Mouse (Mus musculus) T-cell, adult 66 days (primary cell): ENCODE data around the gene Gm436. TPM values are rescaled to one million over a fixed set of nuclear protein-coding genes. Genes with fewer than 3 reads are reported as not detected.

Experiments used
- total RNA-seq, 2 experiments: library from RNA; stranded (reverse); gene quantifications; 3 replicates in 1 of 2; 4 replicates in 1 of 2; pipeline ENCODE4 v1.2.4; 2023

Gene Gm436
- total RNA-seq = not detected

GRCm38 (mm10) chr4:144686268-144686667, at the start of gene Gm436:
TSS of gene Gm436 (minus strand) at chr4:144686368.

GRCm38 (mm10) chr4:144721304-144721703, 35.1 kb upstream of the Gm436 start, which contains the start of gene Gm13178:
TSS of gene Gm13178 (minus strand) at chr4:144721404.

Other genes with a start within 250 kb of the Gm436 start
- not detected for gene 1700012P22Rik, start 247.6 kb downstream of the Gm436 start, total RNA-seq
- gene Gm9944, start 233.1 kb downstream of the Gm436 start, total RNA-seq = not detected
- gene Aadacl3, start 222.6 kb downstream of the Gm436 start, total RNA-seq = not detected
- not detected for gene 9430007A20Rik, start 166.5 kb downstream of the Gm436 start, total RNA-seq
- gene Gm13124, start 121.2 kb downstream of the Gm436 start, total RNA-seq = not detected
- not detected for gene Aadacl4, start 72.7 kb downstream of the Gm436 start, total RNA-seq
- not detected for gene Gm13178, start 35.0 kb upstream of the Gm436 start, total RNA-seq
- not detected for gene Gm438, start 100.2 kb upstream of the Gm436 start, total RNA-seq
- gene Dhrs3, start 206.5 kb upstream of the Gm436 start, total RNA-seq = 1 to 10 TPM; 2.9 to 5.1 TPM